Mouse (Mus musculus) olfactory bulb, adult 2 months (tissue): Measurements from ENCODE around the gene Eed. TPM values are rescaled to one million over a fixed set of nuclear protein-coding genes. Genes with fewer than 3 reads are reported as not detected.

Experiments used
- H3K27ac ChIP-seq: fragments of 200-500 bp; 2 replicates; pipeline ENCODE4 v1.5.1; 2012; ENCODE audit warnings: low read depth, low read length; ENCODE audit not compliant: insufficient read depth
- H3K4me1 ChIP-seq: fragments of 200-500 bp; 2 replicates; pipeline ENCODE4 v1.6.1; 2012; ENCODE audit warnings: low read length; ENCODE audit not compliant: control insufficient read depth, insufficient read depth
- H3K4me3 ChIP-seq: fragments of 200-500 bp; 2 replicates; pipeline ENCODE4 v1.5.1; 2012; ENCODE audit warnings: mild to moderate bottlenecking, low read depth, low read length, moderate library complexity; ENCODE audit not compliant: insufficient read depth
- CTCF ChIP-seq: fragments of 200-500 bp; IDR thresholded peaks from 2 replicates; pipeline ENCODE4 v1.5.1; 2012; ENCODE audit warnings: low read depth, mild to moderate bottlenecking, low read length, moderate library complexity; ENCODE audit not compliant: insufficient read depth
- POLR2A ChIP-seq: fragments of 200-500 bp; IDR thresholded peaks from 2 replicates; pipeline ENCODE4 v1.6.1; 2012; ENCODE audit warnings: mild to moderate bottlenecking, low read depth, low read length, moderate library complexity; ENCODE audit not compliant: insufficient read depth
- WGBS: fragments of 180-500 bp; shearing (Covaris S2); methylation state at CpG from one replicate; pipeline ENCODE4 v1.1.7; 2018; 5-methylcytosine and 5-hydroxymethylcytosine counted together
- polyA plus RNA-seq: library from polyadenylated mRNA; stranded (reverse); fragments of >200 nt; gene quantifications from 2 replicates; pipeline ENCODE4 v1.2.4, GENCODE M21; 2012; ENCODE audit warnings: low replicate concordance; ENCODE audit not compliant: missing spikeins, insufficient read depth, insufficient read length

Gene Eed
- not detected in 2 replicates for polyA plus RNA-seq

DNA sequence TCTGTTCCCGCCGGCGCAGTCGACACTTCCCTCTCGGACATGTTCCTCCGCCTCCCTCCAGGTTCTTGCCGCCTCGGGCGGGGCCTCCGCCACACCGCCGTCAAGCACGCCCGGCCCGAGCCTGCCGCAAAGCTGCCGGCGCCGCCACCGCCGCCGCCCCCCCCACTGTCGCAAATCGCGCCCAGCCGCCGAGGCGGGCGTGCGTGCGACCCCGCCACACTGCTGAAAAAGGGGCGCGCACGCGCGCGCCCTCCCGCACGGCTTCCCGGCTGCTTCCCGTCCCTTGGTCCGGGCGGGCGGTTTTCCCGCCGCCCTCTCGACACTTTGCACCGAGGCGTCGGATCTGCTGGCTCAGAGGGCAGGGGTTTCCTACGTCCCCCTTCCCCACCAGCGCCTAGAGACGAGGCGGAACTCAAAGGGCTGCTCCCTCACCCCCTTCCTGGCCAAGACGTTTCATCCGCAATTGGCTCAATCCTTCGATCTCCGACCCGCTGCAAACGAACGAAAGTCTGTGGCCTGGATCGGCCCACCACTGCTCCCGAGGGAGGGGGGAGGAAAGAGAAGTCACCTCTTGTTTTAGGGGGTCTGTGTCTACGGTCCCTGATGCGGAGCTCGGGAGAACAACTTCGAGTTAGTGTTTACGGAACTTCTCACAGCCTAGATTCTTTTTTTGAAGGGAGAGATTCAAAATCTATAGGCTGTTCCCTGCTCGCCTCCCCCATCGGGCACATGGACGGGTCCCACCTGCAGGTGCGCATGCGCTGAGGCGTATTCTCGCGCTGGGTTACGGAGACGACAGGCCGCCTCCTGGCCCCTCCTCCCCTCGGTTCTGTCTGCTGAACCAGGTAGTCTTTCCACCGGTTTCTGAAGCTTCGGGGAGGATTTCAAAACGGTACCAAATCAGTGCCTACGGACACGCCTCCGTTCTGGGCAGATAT, at the start of gene Eed:
TSS of gene Eed (minus strand) at position 499 of the 938 bp plus-strand sequence.
- Histone ChIP-seq H3K27ac (peak within 1 kb of the TSS; percentile 98), H3K4me3 (peak within 1 kb of the TSS; percentile 78), H3K4me1 (peaks cover 2% of the 10 kb centered on the region; the same call in 1 of the 2 replicates)
- TF ChIP-seq POLR2A (peak; percentile 92), CTCF (no peak)
- under 1% methylated on average over 87 of the region's 87 CpGs for WGBS

GRCm38 (mm10) chr7:90029548-90030485, 49.0 kb upstream of the Eed start:
- Histone ChIP-seq H3K27ac (peak overlapping the region; percentile 7; the same call in 1 of the 2 replicates), H3K4me1 (peaks cover 9% of the 10 kb centered on the region), H3K4me3 (no peak overlapping the region)
- 48% methylated on average over 20 of the region's 20 CpGs for WGBS
- TF ChIP-seq CTCF = no peak
- no peak for TF ChIP-seq POLR2A

DNA sequence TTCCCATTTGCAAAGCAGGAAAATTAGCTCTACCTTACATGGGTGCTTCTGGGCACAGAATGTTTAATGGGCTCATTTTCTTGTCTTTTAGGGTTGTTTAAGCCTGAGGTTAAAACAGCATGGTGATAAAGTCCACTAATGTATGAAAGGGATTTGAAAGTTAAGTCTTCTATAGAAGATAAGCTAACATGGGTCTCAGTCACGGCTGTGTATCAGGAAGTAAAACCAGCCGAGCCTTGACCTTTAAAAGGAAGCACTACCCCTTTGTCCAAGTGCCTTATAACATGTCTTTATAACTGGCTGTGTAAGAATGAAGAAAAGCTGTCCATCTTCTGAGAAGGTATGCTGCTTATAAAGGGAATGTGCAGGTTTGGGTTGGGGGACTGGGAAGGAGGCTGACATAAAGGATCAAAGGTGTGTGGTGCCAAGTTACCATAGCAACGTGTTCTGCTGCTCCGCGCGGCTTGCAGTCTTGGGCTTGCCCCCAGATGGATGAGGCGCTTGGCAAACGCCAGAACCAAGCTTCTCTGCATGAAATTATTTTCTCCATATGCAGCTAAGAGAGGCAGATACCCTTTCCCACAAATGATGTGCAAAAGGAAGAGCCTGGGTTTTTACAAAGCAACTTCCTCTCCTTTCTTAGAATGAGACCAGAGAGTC, 48.2 kb upstream of the Eed start:
- WGBS = 21% methylated on average over 8 of the region's 8 CpGs
- peaks cover 9% of the 10 kb centered on the region for H3K4me1 ChIP-seq
- TF ChIP-seq CTCF = no peak
- no peak for TF ChIP-seq POLR2A
- no peak overlapping the region for H3K4me3 ChIP-seq
- peak overlapping the region; percentile 7; the same call in 1 of the 2 replicates for H3K27ac ChIP-seq

DNA sequence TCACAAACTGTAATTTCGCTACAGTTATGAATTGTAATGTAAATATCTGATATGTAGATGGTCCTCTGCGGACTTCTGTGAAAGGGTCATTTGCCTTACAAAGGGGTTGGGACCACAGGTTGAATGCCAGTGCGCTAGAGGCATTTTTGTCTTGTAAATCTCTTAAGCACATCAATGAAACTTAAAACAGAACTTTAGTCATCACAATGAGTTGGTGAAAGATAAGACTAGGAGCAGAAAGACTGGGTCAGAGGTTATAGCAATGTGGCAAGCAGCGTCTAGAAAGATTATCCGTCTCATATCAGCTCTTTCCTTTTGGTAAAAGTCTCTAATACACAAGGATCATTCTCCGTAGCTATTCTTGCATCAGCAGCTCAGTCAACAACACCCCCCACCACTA, 44.2 kb upstream of the Eed start:
- H3K4me1 ChIP-seq = peaks cover 6% of the 10 kb centered on the region
- no peak for TF ChIP-seq CTCF
- TF ChIP-seq POLR2A = no peak
- no peak overlapping the region for H3K4me3 ChIP-seq
- no peak overlapping the region for H3K27ac ChIP-seq
- WGBS = 81% methylated on average over 6 of the region's 6 CpGs

GRCm38 (mm10) chr7:90022974-90023707, 42.4 kb upstream of the Eed start:
- WGBS = 44% methylated on average over 9 of the region's 9 CpGs
- TF ChIP-seq POLR2A = no peak
- TF ChIP-seq CTCF = no peak
- Histone ChIP-seq H3K4me3 (no peak overlapping the region), H3K4me1 (no peaks in the 10 kb centered on the region), H3K27ac (peak overlapping the region; percentile 9; the same call in 1 of the 2 replicates)

DNA sequence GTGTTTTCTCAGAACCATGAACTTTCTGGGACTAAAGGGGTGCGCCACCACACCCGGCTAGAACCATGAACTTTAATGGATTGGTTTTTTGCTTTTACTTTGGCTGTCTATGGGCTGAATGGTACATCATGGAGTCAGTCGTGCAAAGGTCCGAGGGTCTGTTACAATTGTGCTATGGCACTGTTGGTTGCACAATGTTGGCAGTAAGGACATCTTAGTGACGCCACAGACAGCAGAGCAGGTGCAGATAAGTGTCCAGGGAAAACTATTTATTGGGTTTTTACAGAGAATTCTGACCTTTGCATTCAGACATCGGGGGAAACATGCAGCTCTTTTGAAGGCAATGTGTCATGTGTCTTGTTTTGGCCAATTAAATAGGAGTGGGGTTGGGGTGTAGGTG, 39.5 kb upstream of the Eed start:
- TF ChIP-seq POLR2A (no peak), CTCF (no peak)
- Histone ChIP-seq H3K4me3 (no peak overlapping the region), H3K4me1 (no peaks in the 10 kb centered on the region), H3K27ac (no peak overlapping the region)
- 90% methylated on average over 6 of the region's 6 CpGs for WGBS

- Histone ChIP-seq H3K4me3 (no peak overlapping the region), H3K4me1 (no peaks in the 10 kb centered on the region), H3K27ac (no peak overlapping the region)
- 85% methylated on average over 10 of the region's 10 CpGs for WGBS
- TF ChIP-seq CTCF (no peak), POLR2A (no peak)
Measured at GRCm38 (mm10) chr7:90019570-90019969, 38.8 kb upstream of the Eed start.

- TF ChIP-seq CTCF (no peak), POLR2A (no peak)
- WGBS = 34% methylated on average over 5 of the region's 5 CpGs
- Histone ChIP-seq H3K4me3 (no peak overlapping the region), H3K27ac (no peak overlapping the region), H3K4me1 (no peaks in the 10 kb centered on the region)
Measured at GRCm38 (mm10) chr7:90016930-90017588, 36.3 kb upstream of the Eed start.
